Mouse (Mus musculus) CH12.LX (cell line): Measurements from ENCODE around the gene Gabarapl2. TPM values are rescaled to one million over a fixed set of nuclear protein-coding genes. Genes with fewer than 3 reads are reported as not detected.

Experiments
- DNase-seq: peaks from one replicate; pipeline ENCODE4 v3.0.0-alpha.2; 2013; ENCODE audit errors: extremely low read depth
- H3K27ac ChIP-seq: 2 replicates; pipeline ENCODE4 v1.5.1; 2012; ENCODE audit warnings: low read depth, mild to moderate bottlenecking, control low read depth, moderate library complexity; ENCODE audit not compliant: insufficient read depth
- H3K27me3 ChIP-seq: replicated peaks from 2 replicates; pipeline ENCODE3; 2012; ENCODE audit warnings: inconsistent platforms
- H3K36me3 ChIP-seq, 2 experiments: replicated peaks in 1 of 2; 2 replicates each; pipeline versions ENCODE3 to v1.6.1; 2012; ENCODE audit warnings: inconsistent platforms in 1 of 2, low read length in 1 of 2, mild to moderate bottlenecking in 1 of 2, mixed read lengths in 1 of 2, moderate library complexity in 1 of 2; ENCODE audit not compliant: control insufficient read depth in 1 of 2, insufficient read depth in 1 of 2
- H3K4me1 ChIP-seq, 2 experiments: 2 replicates each; pipeline ENCODE4 v1.6.1; 2012; ENCODE audit warnings: inconsistent platforms in 1 of 2, moderate library complexity in 1 of 2; ENCODE audit not compliant: insufficient read depth in 2 of 2, control insufficient read depth in 1 of 2
- H3K4me2 ChIP-seq: 2 replicates; pipeline ENCODE4 v1.6.1; 2012; ENCODE audit warnings: low read depth, mild to moderate bottlenecking, control low read depth; ENCODE audit not compliant: poor library complexity, insufficient read depth, severe bottlenecking
- H3K4me3 ChIP-seq, 3 experiments: fragments of 150-350 bp in 1 of 3; sonication (generic) in 1 of 3; replicated peaks in 1 of 3; 2 replicates each; pipeline versions ENCODE3 to v1.5.1; 2011 to 2012; ENCODE audit warnings: low read depth in 2 of 3, low read length in 2 of 3, mild to moderate bottlenecking in 2 of 3, moderate library complexity in 2 of 3, control low read depth in 1 of 3, improper control_type of control experiment in 1 of 3, inconsistent platforms in 1 of 3, mixed read lengths in 1 of 3; ENCODE audit not compliant: poor library complexity in 1 of 3
- H3K79me2 ChIP-seq: replicated peaks from 2 replicates; pipeline ENCODE4 v1.6.1; 2012; ENCODE audit warnings: mild to moderate bottlenecking, moderate library complexity; ENCODE audit not compliant: control insufficient read depth, poor library complexity, insufficient read depth, severe bottlenecking; ENCODE audit errors: extremely low read depth
- H3K9ac ChIP-seq: 2 replicates; pipeline ENCODE4 v1.6.1; 2012; ENCODE audit warnings: low read depth, mild to moderate bottlenecking, control low read depth, moderate library complexity; ENCODE audit not compliant: insufficient read depth
- H3K9me3 ChIP-seq: replicated peaks from 2 replicates; pipeline ENCODE3; 2012; ENCODE audit warnings: low read length, inconsistent platforms, mixed read lengths
- BHLHE40 ChIP-seq: IDR thresholded peaks from 2 replicates; pipeline ENCODE4 v1.6.1; 2011; ENCODE audit warnings: mild to moderate bottlenecking, low read depth, low read length, improper control_type of control experiment
- CHD1 ChIP-seq: IDR thresholded peaks from 2 replicates; pipeline ENCODE4 v1.6.1; 2012; ENCODE audit warnings: low read depth, low read length, improper control_type of control experiment, inconsistent platforms
- CHD2 ChIP-seq: IDR thresholded peaks from 2 replicates; pipeline ENCODE4 v1.6.1; 2011; ENCODE audit warnings: low read length, improper control_type of control experiment
- CTCF ChIP-seq, 2 experiments: IDR thresholded peaks in 1 of 2; conservative IDR thresholded peaks in 1 of 2; 2 replicates each; pipeline ENCODE4 v1.5.1; 2011 to 2012; ENCODE audit warnings: low read depth in 2 of 2, low read length in 2 of 2, improper control_type of control experiment in 1 of 2, inconsistent platforms in 1 of 2, mild to moderate bottlenecking in 1 of 2, moderate library complexity in 1 of 2
- E2F4 ChIP-seq: IDR thresholded peaks from 2 replicates; pipeline ENCODE4 v1.6.1; 2011; ENCODE audit warnings: low read depth, low read length, improper control_type of control experiment; ENCODE audit not compliant: insufficient replicate concordance
- ELF1 ChIP-seq: IDR thresholded peaks from 2 replicates; pipeline ENCODE4 v1.6.1; 2014; ENCODE audit warnings: low read depth, mild to moderate bottlenecking, inconsistent platforms, low read length, improper control_type of control experiment
- EP300 ChIP-seq: IDR thresholded peaks from 2 replicates; pipeline ENCODE4 v1.6.1; 2011; ENCODE audit warnings: low read length, improper control_type of control experiment
- ETS1 ChIP-seq: conservative IDR thresholded peaks from 2 replicates; pipeline ENCODE4 v1.6.1; 2012; ENCODE audit warnings: low read depth, mild to moderate bottlenecking, inconsistent platforms, low read length, improper control_type of control experiment, moderate library complexity
- GABPA ChIP-seq: IDR thresholded peaks from 2 replicates; pipeline ENCODE4 v1.6.1; 2012; ENCODE audit warnings: low read depth, low read length, improper control_type of control experiment, inconsistent platforms; ENCODE audit not compliant: insufficient replicate concordance
- HCFC1 ChIP-seq: IDR thresholded peaks from 2 replicates; pipeline ENCODE4 v1.6.1; 2012; ENCODE audit warnings: low read depth, mild to moderate bottlenecking, inconsistent platforms, low read length, improper control_type of control experiment
- IRF4 ChIP-seq: IDR thresholded peaks from 2 replicates; pipeline ENCODE4 v1.6.1; 2014; ENCODE audit warnings: low read depth, mild to moderate bottlenecking, inconsistent platforms, low read length, improper control_type of control experiment
- JUN ChIP-seq: IDR thresholded peaks from 2 replicates; pipeline ENCODE4 v1.6.1; 2011; ENCODE audit warnings: low read depth, mild to moderate bottlenecking, low read length, improper control_type of control experiment, moderate library complexity; ENCODE audit not compliant: insufficient read depth
- JUND ChIP-seq: conservative IDR thresholded peaks from 2 replicates; pipeline ENCODE4 v1.6.1; 2011; ENCODE audit warnings: low read depth, low read length, improper control_type of control experiment
- KAT2A ChIP-seq: IDR thresholded peaks from 2 replicates; pipeline ENCODE4 v1.6.1; 2012; ENCODE audit warnings: low read length, improper control_type of control experiment, inconsistent platforms; ENCODE audit not compliant: insufficient replicate concordance
- MAFK ChIP-seq: IDR thresholded peaks from 2 replicates; pipeline ENCODE4 v1.6.1; 2011; ENCODE audit warnings: low read length, improper control_type of control experiment; ENCODE audit not compliant: insufficient replicate concordance
- MAX ChIP-seq: IDR thresholded peaks from 2 replicates; pipeline ENCODE4 v1.6.1; 2011; ENCODE audit warnings: low read length, improper control_type of control experiment
- MAZ ChIP-seq: IDR thresholded peaks from 2 replicates; pipeline ENCODE4 v1.6.1; 2012; ENCODE audit warnings: low read depth, mild to moderate bottlenecking, inconsistent platforms, low read length, improper control_type of control experiment, moderate library complexity
- MEF2A ChIP-seq: IDR thresholded peaks from 2 replicates; pipeline ENCODE4 v1.6.1; 2014; ENCODE audit warnings: low read depth, mild to moderate bottlenecking, inconsistent platforms, low read length, improper control_type of control experiment, borderline replicate concordance
- MXI1 ChIP-seq: IDR thresholded peaks from 2 replicates; pipeline ENCODE4 v1.6.1; 2011; ENCODE audit warnings: mild to moderate bottlenecking, low read depth, low read length, improper control_type of control experiment
- MYC ChIP-seq: IDR thresholded peaks from 2 replicates; pipeline ENCODE4 v1.6.1; 2011; ENCODE audit warnings: low read depth, mild to moderate bottlenecking, improper control_type of control experiment, low read length
- NELFE ChIP-seq: IDR thresholded peaks from 2 replicates; pipeline ENCODE4 v1.6.1; 2011; ENCODE audit warnings: low read depth, low read length, improper control_type of control experiment
- NRF1 ChIP-seq: IDR thresholded peaks from 2 replicates; pipeline ENCODE4 v1.6.1; 2014; ENCODE audit warnings: low read depth, mild to moderate bottlenecking, inconsistent platforms, low read length, improper control_type of control experiment, moderate library complexity
- PAX5 ChIP-seq: IDR thresholded peaks from 2 replicates; pipeline ENCODE4 v1.6.1; 2012; ENCODE audit warnings: low read length, inconsistent platforms, mixed read lengths
- POLR2A ChIP-seq: IDR thresholded peaks from 2 replicates; pipeline ENCODE4 v1.6.1; 2011; ENCODE audit warnings: low read depth, mild to moderate bottlenecking, improper control_type of control experiment, low read length
- POLR2AphosphoS2 ChIP-seq: IDR thresholded peaks from 2 replicates; pipeline ENCODE4 v1.6.1; 2011; ENCODE audit warnings: low read depth, low read length, improper control_type of control experiment
- RAD21 ChIP-seq: IDR thresholded peaks from 2 replicates; pipeline ENCODE4 v1.6.1; 2011; ENCODE audit warnings: low read depth, mild to moderate bottlenecking, low read length, improper control_type of control experiment, moderate library complexity
- RCOR1 ChIP-seq: conservative IDR thresholded peaks from 2 replicates; pipeline ENCODE4 v1.6.1; 2012; ENCODE audit warnings: low read depth, mild to moderate bottlenecking, inconsistent platforms, low read length, improper control_type of control experiment
- SIN3A ChIP-seq: IDR thresholded peaks from 2 replicates; pipeline ENCODE4 v1.6.1; 2012; ENCODE audit warnings: low read length, improper control_type of control experiment, inconsistent platforms
- SMC3 ChIP-seq: IDR thresholded peaks from 2 replicates; pipeline ENCODE4 v1.6.1; 2011; ENCODE audit warnings: low read depth, low read length, improper control_type of control experiment
- TBP ChIP-seq: conservative IDR thresholded peaks from 2 replicates; pipeline ENCODE4 v1.6.1; 2011; ENCODE audit warnings: low read depth, low read length, improper control_type of control experiment
- TCF12 ChIP-seq: IDR thresholded peaks from 2 replicates; pipeline ENCODE4 v1.6.1; 2014; ENCODE audit warnings: low read depth, mild to moderate bottlenecking, inconsistent platforms, low read length, improper control_type of control experiment
- UBTF ChIP-seq: IDR thresholded peaks from 2 replicates; pipeline ENCODE4 v1.6.1; 2012; ENCODE audit warnings: low read depth, mild to moderate bottlenecking, inconsistent platforms, low read length, improper control_type of control experiment, moderate library complexity
- USF1 ChIP-seq: IDR thresholded peaks from 2 replicates; pipeline ENCODE4 v1.6.1; 2014; ENCODE audit warnings: low read depth, mild to moderate bottlenecking, inconsistent platforms, low read length, improper control_type of control experiment
- USF2 ChIP-seq: conservative IDR thresholded peaks from 2 replicates; pipeline ENCODE4 v1.6.1; 2011; ENCODE audit warnings: low read depth, low read length, improper control_type of control experiment
- ZC3H11A ChIP-seq: IDR thresholded peaks from 2 replicates; pipeline ENCODE4 v1.6.1; 2012; ENCODE audit warnings: low read depth, mild to moderate bottlenecking, inconsistent platforms, low read length, improper control_type of control experiment
- ZKSCAN1 ChIP-seq: IDR thresholded peaks from 2 replicates; pipeline ENCODE4 v1.6.1; 2012; ENCODE audit warnings: low read depth, inconsistent platforms, low read length, improper control_type of control experiment, borderline replicate concordance
- ZMIZ1 ChIP-seq: IDR thresholded peaks from 2 replicates; pipeline ENCODE4 v1.6.1; 2012; ENCODE audit warnings: low read depth, mild to moderate bottlenecking, inconsistent platforms, low read length, improper control_type of control experiment
- ZNF384 ChIP-seq: IDR thresholded peaks from 2 replicates; pipeline ENCODE4 v1.6.1; 2012; ENCODE audit warnings: low read depth, low read length, improper control_type of control experiment, inconsistent platforms
- dilution Hi-C: fragments of 300-500 bp; cut with MboI; formaldehyde crosslinking; loops from 2 replicates; pipeline ENCODE4 v1.14.3; 2020; ENCODE audit warnings: low sequenced_read_pairs; ENCODE audit not compliant: extremely low pct_unique_long_range_greater_than_20kb, extremely low pct_ligation_motif_present
- in situ Hi-C: fragments of 300-500 bp; cut with MboI; formaldehyde crosslinking; loops from 3 replicates; pipeline ENCODE4 v1.14.3; 2019; ENCODE audit warnings: low sequenced_read_pairs, low pct_ligation_motif_present, low pct_unique_long_range_greater_than_20kb, mixed read lengths
- polyA plus RNA-seq: library from polyadenylated mRNA; unstranded; fragments of >175 nt; gene quantifications from 2 replicates; pipeline ENCODE4 v1.2.1, GENCODE M21; 2012; ENCODE audit warnings: low read depth; ENCODE audit not compliant: insufficient read length
- total RNA-seq, 2 experiments: library from RNA; depleted of rRNA; stranded (reverse); fragments of 300-350 nt in 1 of 2; fragments of >200 nt in 1 of 2; gene quantifications; 2 replicates each; pipeline ENCODE4 v1.2.3; 2012 to 2014

Gene Gabarapl2
- total and polyA plus RNA-seq, 3 experiments: 29.8 to 61.0 (median 42.1) TPM

- Histone ChIP-seq H3K4me3 (peak within 1 kb of the TSS; percentile 42 to 72 (median 71)), H3K27me3 (no peaks in the 10 kb centered on the region), H3K27ac (no peak within 1 kb of the TSS), H3K4me1 (peaks cover 2 to 32% of the 10 kb centered on the region in 2 experiments; a peak in 2 of 4 replicates), H3K9ac (peak within 1 kb of the TSS; percentile 31; the same call in 1 of the 2 replicates), H3K36me3 (no peaks in the 10 kb centered on the region), H3K4me2 (peak within 1 kb of the TSS; percentile 71), H3K79me2 (no peaks in the 10 kb centered on the region), H3K9me3 (no peaks in the 10 kb centered on the region)
- TF ChIP-seq MEF2A (no peak), KAT2A (no peak), MAZ (no peak), RCOR1 (no peak), EP300 (no peak), RAD21 (no peak; the same call in 1 of the 2 replicates), ZC3H11A (no peak), NRF1 (peak; percentile 64), CTCF (conservative IDR thresholded peaks at IDR 0.05 in 1 of 2, IDR thresholded peaks at IDR 0.05 in 1 of 2; ENCODE audit: low read depth in 2 of 2, low read length in 2 of 2) (peak in 1 of 2 experiments; percentile 24; a peak in 2 of 4 replicates), HCFC1 (no peak; the same call in 1 of the 2 replicates), SIN3A (peak; percentile 70), ETS1 (no peak), IRF4 (no peak), UBTF (no peak; the same call in 1 of the 2 replicates), JUN (no peak), ELF1 (0 out of 2 replicates have a peak, but pooled peaks have one; percentile 36), E2F4 (no peak), USF2 (no peak), BHLHE40 (no peak; the same call in 1 of the 2 replicates), CHD1 (no peak), JUND (no peak), MAFK (no peak), NELFE (0 out of 2 replicates have a peak, but pooled peaks have one; percentile 29), GABPA (no peak), ZKSCAN1 (no peak), ZMIZ1 (no peak), USF1 (no peak), SMC3 (no peak), ZNF384 (peak; percentile 41; the same call in 1 of the 2 replicates), MXI1 (peak; percentile 94), POLR2A (peak; percentile 65), TBP (peak; percentile 50; the same call in 1 of the 2 replicates), TCF12 (peak; percentile 17; the same call in 1 of the 2 replicates), MAX (no peak), PAX5 (no peak), MYC (no peak), CHD2 (peak; percentile 83), POLR2AphosphoS2 (no peak)
- in situ Hi-C loops (no loop called here), dilution Hi-C loops (no loop called here)
- peak; percentile 95 for DNase-seq
These were observed 7.0 kb upstream of the Gabarapl2 start, which contains the start of gene Tmem231 for GRCm38 (mm10) chr8:111933348-111934076. TSS of gene Tmem231 (minus strand) at chr8:111933881.
